Mouse (Mus musculus) layer of hippocampus, adult 18-20 months (tissue): Measurements from ENCODE around the gene Sipa1l3. TPM values are rescaled to one million over a fixed set of nuclear protein-coding genes. Genes with fewer than 3 reads are reported as not detected.
A peak's percentile ranks its signal among the peaks of the same experiment; 100 is the strongest.

Source experiments
- DNase-seq, 2 experiments: peaks; one replicate each; pipeline ENCODE4 v3.0.0; 2022; ENCODE audit warnings: low spot score in 2 of 2
- total RNA-seq, 2 experiments: library from RNA; stranded (reverse); gene quantifications; 2 replicates each; pipeline ENCODE4 v1.2.3; 2021

Sipa1l3 gene
- total RNA-seq, 2 experiments from 2014 or later: 219 to 232 TPM

DNA sequence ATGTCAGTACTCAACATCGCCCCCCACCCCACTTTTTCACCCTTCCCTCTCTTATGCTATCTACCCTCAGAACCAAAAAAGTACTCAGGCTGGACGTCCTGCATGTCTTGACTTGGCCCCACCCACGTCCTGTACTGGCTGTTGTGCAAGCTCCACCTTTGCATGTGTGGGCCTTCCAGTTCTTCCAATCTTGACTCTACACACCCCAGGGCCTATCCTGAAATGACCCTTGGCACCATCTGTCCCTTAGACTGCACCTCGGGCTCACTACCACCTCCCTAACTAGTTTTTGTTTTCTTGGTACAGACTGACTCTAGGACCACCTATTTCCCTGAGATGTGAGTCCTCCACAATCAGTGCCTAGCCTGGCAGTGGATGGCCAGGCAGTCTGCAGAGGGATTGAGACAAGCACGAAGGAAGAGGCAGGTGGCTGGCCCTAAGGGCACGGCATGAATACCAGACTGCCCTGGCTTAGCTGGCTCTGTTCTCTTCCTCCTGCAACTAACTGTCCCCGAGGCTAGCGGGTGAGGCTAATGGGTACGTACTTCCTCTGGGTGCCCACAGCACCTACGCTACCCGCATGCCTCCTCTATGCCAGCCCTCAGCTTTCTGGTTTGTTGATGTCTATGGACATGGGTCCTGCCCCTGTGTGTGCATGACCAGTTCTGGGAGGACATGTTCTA lies 71.2 kb downstream of the Sipa1l3 start:
- DNase-seq: no peak

DNA sequence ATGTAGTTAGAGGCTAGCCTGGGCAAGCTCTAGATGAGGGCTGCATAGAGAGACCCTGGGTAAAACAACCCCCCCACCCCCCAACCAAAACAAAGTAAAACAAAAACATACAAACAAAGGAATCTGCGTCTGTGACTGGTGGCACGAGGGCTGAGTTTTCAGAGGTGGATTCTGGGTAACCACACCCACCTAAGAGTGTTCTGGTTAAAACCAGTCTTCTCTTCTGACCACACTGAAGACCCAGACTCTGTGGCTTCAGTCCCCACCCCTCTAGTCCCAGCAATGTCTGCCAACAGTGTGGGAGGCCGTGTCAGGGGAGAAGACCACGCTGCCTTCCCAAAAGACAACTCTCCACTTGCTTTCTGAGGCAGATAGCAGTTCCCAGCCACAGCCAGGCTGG lies 72.3 kb downstream of the Sipa1l3 start:
- DNase-seq: no peak

DNA sequence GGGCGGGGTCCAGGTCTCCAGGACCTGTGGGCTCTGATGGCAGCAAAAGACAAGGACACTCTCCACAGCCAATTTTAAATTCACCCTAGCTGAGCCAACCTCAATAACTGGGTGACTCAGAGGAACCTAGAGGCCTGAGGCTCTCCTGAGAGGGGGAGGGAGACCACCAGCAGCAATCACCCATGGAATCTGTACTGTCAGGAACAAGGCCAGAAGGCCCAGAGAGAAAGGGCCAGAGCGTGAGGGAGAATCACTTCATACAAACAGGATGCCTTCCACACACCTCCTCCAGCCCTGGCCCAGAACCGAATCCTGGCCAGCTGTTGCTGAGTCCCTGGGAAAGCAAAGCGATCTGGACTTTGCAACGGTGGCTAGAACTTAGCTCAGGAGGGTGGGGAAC lies 73.9 kb downstream of the Sipa1l3 start:
- no peak for DNase-seq

DNA sequence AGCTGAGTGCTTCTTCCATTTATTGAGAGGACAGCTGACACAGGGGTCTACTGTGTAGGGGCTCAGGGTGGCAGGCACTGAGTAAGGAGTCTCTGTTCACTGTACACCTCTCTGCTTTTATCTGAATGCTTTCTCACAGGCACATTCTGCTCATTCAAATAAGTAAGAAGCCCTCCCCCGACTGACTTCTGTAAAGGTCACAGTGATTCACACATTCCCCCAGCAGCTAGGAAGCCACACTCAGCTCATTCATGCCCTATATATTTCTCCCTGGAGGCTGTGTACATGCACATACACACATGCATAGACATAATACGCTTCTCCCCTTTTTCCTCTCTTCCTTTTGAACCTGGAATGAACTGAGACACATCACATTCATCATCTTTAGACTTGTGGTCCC lies 74.4 kb downstream of the Sipa1l3 start:
- no peak for DNase-seq

GRCm38 (mm10) chr7:29441793-29442192 lies 76.6 kb downstream of the Sipa1l3 start:
- no peak for DNase-seq

DNA sequence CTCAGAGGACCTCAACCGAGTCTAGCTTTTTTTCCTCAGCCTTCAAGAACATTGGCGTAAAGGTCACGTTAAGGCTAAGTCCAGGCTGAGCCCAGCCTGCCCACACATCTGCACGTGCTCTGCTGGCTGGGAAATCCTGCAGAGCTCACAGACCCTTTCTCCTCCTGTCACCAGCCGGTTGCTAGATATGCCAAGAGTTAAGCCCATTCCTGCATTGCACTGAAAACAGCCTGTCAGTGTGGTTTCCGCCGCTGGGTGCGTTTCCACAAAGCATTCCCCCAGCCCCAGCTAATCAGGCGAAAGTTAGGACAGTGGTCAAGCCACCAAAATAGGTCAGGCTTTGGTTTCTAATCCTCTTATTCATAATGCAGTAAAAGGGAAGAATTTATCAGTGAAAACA lies 77.3 kb downstream of the Sipa1l3 start:
- no peak for DNase-seq

GRCm38 (mm10) chr7:29438655-29439282 lies 79.7 kb downstream of the Sipa1l3 start:
- peak; percentile 62 to 83 for DNase-seq

DNA sequence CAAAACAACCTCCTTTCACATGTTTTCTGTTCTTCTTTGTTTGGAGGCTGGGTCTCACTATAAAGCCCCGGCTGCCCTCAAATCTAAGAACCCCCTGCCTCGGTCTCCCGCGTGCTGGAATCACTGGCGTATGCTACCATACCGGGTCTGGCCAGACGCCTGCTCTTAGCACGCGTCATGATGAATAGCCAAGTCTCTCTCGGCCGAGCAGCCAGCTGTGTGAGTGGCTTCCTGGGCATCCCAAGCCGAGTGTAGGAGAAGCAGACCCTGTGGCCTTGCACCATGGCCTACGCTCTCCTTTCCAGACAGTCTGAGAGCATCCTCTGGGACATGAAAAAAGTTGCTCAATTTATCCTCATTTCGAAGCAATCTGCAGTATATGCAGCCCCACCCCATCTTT lies 80.2 kb downstream of the Sipa1l3 start:
- DNase-seq: no peak

DNA sequence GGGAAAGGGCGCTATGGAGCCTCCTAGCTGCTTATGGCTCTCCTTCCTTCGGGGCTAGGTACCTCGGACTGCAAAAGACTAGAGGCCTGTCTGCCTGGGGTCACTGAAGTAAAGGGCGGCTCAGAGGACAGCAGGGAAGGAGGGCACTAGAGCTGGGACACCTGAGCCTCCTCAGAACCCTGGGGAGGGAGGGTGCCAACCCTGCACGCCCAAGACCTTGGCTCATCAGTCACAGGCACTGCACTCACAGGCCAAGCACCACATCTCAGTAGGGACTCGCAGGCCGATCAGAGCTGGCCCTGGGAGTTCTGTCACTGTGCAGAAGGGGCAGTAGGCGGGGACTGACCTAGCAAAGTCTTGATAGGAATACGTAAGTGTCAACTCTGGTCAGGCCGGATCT lies 81.4 kb downstream of the Sipa1l3 start:
- no peak for DNase-seq

- DNase-seq: peak; percentile 73 to 88
These were observed 84.0 kb downstream of the Sipa1l3 start for GRCm38 (mm10) chr7:29434313-29435035.

DNA sequence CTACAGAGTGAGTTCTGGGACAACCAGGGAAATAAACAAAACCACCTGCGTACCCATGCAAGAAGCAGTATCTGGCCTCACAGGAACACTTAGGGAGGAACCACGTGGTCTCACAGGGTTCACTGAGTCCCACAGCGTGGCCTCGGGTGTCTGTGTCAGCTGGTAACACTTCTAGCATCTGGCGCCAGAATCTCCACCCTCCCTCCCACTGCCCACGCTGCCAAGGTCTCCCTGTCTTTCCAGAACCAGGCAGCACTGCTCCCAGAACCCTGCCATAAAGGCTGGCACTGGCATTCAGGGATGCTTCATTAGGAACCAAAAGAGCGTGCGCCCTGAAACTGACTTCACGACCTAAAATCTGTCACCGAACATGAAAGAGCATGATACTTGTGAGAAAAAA lies 84.7 kb downstream of the Sipa1l3 start:
- no peak for DNase-seq

DNA sequence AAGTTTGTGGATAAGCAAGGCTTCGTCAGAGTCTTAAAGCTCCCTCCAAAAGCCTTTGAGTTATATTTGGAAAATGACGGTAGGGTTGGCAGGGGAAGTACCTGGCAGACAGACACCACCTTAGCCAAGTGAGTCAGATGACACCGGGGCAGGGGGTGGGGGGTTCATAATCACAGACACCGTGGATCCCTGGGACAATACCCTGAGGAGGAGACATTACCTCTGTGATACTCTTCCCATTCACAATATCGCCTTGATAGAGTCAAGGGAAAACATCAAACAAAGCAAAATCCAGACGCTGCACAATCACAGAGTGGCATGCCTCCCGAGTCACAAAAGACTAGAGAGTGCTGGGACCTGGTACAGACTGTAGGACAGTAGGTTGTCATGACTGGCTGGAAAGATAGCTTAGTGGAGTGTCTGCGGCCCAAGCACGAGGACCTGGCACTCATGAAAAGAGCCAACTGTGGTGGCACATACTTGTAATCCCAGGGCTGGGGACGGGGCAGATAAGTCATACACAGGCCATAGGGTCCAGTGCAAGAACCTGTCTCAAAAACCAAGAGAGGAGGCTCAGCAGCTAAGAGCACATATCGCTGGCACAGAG lies 85.4 kb downstream of the Sipa1l3 start:
- DNase-seq: no peak

- no peak for DNase-seq
These were observed 86.1 kb downstream of the Sipa1l3 start for GRCm38 (mm10) chr7:29432180-29432946.

DNA sequence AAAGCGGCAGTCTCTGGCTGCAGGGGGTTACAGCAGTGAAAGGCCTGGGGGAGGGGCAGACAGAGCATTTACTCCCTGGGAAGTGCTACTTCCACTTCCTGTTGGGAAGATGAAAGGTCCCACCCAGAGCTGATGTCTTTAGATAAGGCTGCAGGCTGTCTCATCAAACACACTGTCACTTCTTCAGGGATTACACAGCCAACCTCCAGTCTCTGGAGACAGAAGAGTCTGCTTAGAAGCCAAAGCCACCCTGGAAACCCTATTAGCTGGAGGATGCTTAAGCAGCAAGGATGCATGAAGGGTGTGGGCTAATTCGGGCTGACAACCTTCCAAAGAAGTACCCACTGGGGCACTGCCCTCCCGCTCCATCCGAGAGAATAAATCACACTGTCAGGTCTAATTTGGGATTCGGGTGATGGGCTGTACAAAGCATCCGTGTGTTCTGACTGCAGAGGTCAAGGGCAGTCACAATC lies 87.7 kb downstream of the Sipa1l3 start:
- DNase-seq: no peak

- no peak for DNase-seq
These were observed 92.4 kb downstream of the Sipa1l3 start for GRCm38 (mm10) chr7:29426056-29426455.

- peak in 1 of 2 experiments; percentile 79 for DNase-seq
These were observed 93.0 kb downstream of the Sipa1l3 start for GRCm38 (mm10) chr7:29425413-29425827.

GRCm38 (mm10) chr7:29424690-29425089 lies 93.8 kb downstream of the Sipa1l3 start:
- no peak for DNase-seq

DNA sequence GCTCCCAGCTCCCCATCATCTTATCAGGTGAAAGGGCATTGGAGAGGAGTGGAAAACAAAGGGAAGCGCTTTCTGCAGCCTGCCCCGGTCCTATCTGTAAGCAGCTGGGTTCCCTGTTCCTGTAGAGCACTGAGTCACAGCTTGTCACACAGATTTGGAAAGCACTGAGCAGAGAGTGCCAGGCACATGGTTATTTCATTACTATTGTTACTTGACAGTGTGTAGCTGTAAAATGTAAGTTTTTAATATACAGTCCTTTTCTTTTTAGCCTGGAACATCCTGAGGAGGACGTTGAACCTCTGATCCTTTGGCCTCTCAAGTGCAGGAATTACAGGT lies 96.6 kb downstream of the Sipa1l3 start:
- peak; percentile 54 to 74 for DNase-seq

GRCm38 (mm10) chr7:29421240-29421908 lies 97.1 kb downstream of the Sipa1l3 start:
- DNase-seq: peak in 1 of 2 experiments; percentile 69

DNA sequence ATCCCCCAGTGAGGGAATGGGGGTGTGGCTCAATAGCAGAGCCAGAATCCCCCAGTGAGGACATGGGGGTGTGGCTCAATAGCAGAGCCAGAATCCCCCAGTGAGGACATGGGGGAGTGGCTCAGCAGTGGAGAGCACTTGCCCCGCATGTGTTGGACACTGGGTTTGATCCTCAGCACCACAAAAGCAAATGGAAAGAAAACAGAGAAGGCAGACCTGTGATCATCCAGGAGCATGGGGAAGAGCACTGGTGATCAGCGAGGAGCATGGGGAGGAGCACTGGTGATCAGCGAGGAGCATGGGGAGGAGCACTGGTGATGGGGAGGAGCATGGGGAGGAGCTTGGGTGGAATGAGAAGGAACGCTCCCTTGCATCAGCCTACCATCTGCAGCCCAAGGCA lies 98.6 kb downstream of the Sipa1l3 start:
- no peak for DNase-seq

DNA sequence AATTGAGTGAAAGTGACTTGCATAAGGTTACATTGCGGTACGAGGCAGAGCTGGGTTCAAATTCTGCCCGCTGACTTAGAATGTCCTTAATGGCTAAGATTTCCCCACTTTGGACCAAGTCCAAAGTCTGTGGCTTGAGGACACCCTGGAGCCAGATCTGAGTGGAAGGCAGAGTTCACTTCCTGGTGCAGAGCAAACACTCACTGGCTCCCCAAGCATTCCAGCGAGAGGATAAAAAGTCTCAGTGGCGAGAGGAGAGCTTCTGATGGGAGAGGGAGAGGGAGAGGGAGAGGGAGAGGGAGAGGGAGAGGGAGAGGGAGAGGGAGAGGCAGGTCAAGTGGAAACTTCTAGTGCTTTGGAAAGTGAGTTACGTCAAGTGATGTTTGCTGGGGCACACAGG lies 100.2 kb downstream of the Sipa1l3 start:
- DNase-seq: no peak
